Mouse (Mus musculus): ENCODE measurements around the gene Cd209g. TPM values are rescaled to one million over a fixed set of nuclear protein-coding genes. Genes with fewer than 3 reads are reported as not detected.
A peak's percentile ranks its signal among the peaks of the same experiment; 100 is the strongest.

Cd209g gene
- total RNA-seq, 1 experiment: 0.18 TPM

- no peak overlapping the region for H3K9ac ChIP-seq (ENCODE audit: insufficient read depth, low read depth, low read length, poor library complexity, severe bottlenecking)
- no peaks in the 10 kb centered on the region for H3K36me3 ChIP-seq (ENCODE audit: control insufficient read depth, insufficient read depth, low read length, poor library complexity, severe bottlenecking)
- H3K27ac ChIP-seq (ENCODE audit: insufficient read depth, low read depth, low read length, poor library complexity, severe bottlenecking): no peak overlapping the region
- H3K4me3 ChIP-seq (ENCODE audit: insufficient read depth in 1 of 2, low read depth in 1 of 2, low read length in 2 of 2, poor library complexity in 1 of 2, severe bottlenecking in 1 of 2): no peak overlapping the region
- no peaks in the 10 kb centered on the region; a peak in 1 of 4 replicates for H3K4me1 ChIP-seq (ENCODE audit: control insufficient read depth in 2 of 2, insufficient read depth in 2 of 2, low read length in 2 of 2, poor library complexity in 1 of 2)
- H3K9me3 ChIP-seq (ENCODE audit: control insufficient read depth, insufficient read depth, low read depth, low read length): no peaks in the 10 kb centered on the region
- TF ChIP-seq ZC3H11A (IDR thresholded peaks at IDR 0.05; ENCODE audit: borderline replicate concordance, low read depth, low read length): no peak
- TF ChIP-seq ZNF384 (IDR thresholded peaks at IDR 0.05; ENCODE audit: low read depth, low read length): 0 out of 2 replicates have a peak, but pooled peaks have one; percentile 54
- TF ChIP-seq HCFC1 (IDR thresholded peaks at IDR 0.05; ENCODE audit: borderline replicate concordance, insufficient read depth, low read length): no peak
- no peak for DNase-seq (ENCODE audit: low read depth, low spot score)
- in situ Hi-C loops (cut with MboI; ENCODE audit: low sequenced_read_pairs in 2 of 2, unreplicated experiment in 2 of 2): no loop called here
Observed at GRCm38 (mm10) chr8:4141721-4142120, 7.8 kb downstream of the Cd209g start.

DNA sequence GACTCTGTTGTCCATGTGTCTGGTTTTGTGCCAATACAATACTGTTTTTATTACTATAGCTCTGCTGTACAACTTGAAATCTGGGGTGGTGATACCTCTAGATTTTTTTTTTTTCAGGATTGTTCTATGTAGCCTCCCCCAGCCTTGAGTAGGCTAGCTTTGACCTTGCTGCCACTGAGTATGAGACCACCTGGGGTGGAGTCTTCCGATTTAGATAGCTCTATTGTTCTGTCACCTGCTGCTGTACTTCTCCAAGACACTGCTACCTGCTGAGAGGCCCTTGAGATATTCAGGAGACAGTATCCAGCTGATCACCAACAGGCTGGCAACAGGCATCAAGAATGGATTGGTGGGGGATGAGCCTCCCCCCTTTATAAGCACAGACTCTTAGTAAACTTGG lies 13.4 kb downstream of the Cd209g start:
- Histone ChIP-seq H3K27ac (ENCODE audit: insufficient read depth, low read depth, low read length, poor library complexity, severe bottlenecking) (no peak overlapping the region), H3K4me3 (ENCODE audit: insufficient read depth in 1 of 2, low read depth in 1 of 2, low read length in 2 of 2, poor library complexity in 1 of 2, severe bottlenecking in 1 of 2) (no peak overlapping the region), H3K4me1 (ENCODE audit: control insufficient read depth in 2 of 2, insufficient read depth in 2 of 2, low read length in 2 of 2, poor library complexity in 1 of 2) (peaks cover 0 to 3% of the 10 kb centered on the region in 2 experiments; a peak in 2 of 4 replicates), H3K9ac (ENCODE audit: insufficient read depth, low read depth, low read length, poor library complexity, severe bottlenecking) (no peak overlapping the region), H3K9me3 (ENCODE audit: control insufficient read depth, insufficient read depth, low read depth, low read length) (no peaks in the 10 kb centered on the region; the same call in 1 of the 2 replicates), H3K36me3 (ENCODE audit: control insufficient read depth, insufficient read depth, low read length, poor library complexity, severe bottlenecking) (no peaks in the 10 kb centered on the region)
- in situ Hi-C loops (cut with MboI; ENCODE audit: low sequenced_read_pairs in 2 of 2, unreplicated experiment in 2 of 2): no loop called here
- TF ChIP-seq MAFK (IDR thresholded peaks at IDR 0.05; ENCODE audit: insufficient read depth, low read depth, low read length): no peak
- TF ChIP-seq ZC3H11A (IDR thresholded peaks at IDR 0.05; ENCODE audit: borderline replicate concordance, low read depth, low read length): no peak
- TF ChIP-seq HCFC1 (IDR thresholded peaks at IDR 0.05; ENCODE audit: borderline replicate concordance, insufficient read depth, low read length): no peak
- TF ChIP-seq ZNF384 (IDR thresholded peaks at IDR 0.05; ENCODE audit: low read depth, low read length): peak; percentile 77; the same call in 1 of the 2 replicates
- no peak for TF ChIP-seq CHD2 (IDR thresholded peaks at IDR 0.05; ENCODE audit: low read depth, low read length)
- peak; percentile 56 for DNase-seq (ENCODE audit: low read depth, low spot score)

DNA sequence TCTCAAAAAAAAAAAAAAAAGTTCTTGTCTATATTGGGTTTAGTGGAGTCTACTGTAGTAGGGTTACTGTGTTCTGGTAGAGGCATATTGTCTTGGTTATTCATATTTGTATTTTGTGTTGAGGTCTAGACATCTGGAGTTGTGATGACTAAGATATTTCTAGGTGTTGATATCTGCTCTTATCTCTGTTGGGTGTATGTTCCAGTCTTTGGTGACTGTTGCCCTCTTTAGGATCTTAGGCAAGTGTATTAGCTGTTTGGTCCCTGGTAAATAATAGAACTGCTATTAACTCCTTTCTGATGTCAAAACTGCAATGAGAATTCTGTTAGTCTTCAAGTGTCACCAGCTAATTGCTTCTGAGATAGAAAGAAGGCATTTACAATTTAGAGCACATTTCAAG lies 21.0 kb downstream of the Cd209g start:
- no peak for DNase-seq (ENCODE audit: low read depth, low spot score)
- Histone ChIP-seq H3K36me3 (ENCODE audit: control insufficient read depth, insufficient read depth, low read length, poor library complexity, severe bottlenecking) (no peaks in the 10 kb centered on the region), H3K4me3 (ENCODE audit: insufficient read depth in 1 of 2, low read depth in 1 of 2, low read length in 2 of 2, poor library complexity in 1 of 2, severe bottlenecking in 1 of 2) (no peak overlapping the region), H3K9ac (ENCODE audit: insufficient read depth, low read depth, low read length, poor library complexity, severe bottlenecking) (no peak overlapping the region), H3K27ac (ENCODE audit: insufficient read depth, low read depth, low read length, poor library complexity, severe bottlenecking) (no peak overlapping the region), H3K9me3 (ENCODE audit: control insufficient read depth, insufficient read depth, low read depth, low read length) (no peaks in the 10 kb centered on the region; the same call in 1 of the 2 replicates), H3K4me1 (ENCODE audit: control insufficient read depth in 2 of 2, insufficient read depth in 2 of 2, low read length in 2 of 2, poor library complexity in 1 of 2) (no peaks in the 10 kb centered on the region)
- in situ Hi-C loops (cut with MboI; ENCODE audit: low sequenced_read_pairs in 2 of 2, unreplicated experiment in 2 of 2): no loop called here
- TF ChIP-seq HCFC1 (IDR thresholded peaks at IDR 0.05; ENCODE audit: borderline replicate concordance, insufficient read depth, low read length) (no peak), ZC3H11A (IDR thresholded peaks at IDR 0.05; ENCODE audit: borderline replicate concordance, low read depth, low read length) (no peak), MAFK (IDR thresholded peaks at IDR 0.05; ENCODE audit: insufficient read depth, low read depth, low read length) (no peak), CHD2 (IDR thresholded peaks at IDR 0.05; ENCODE audit: low read depth, low read length) (no peak), ZNF384 (IDR thresholded peaks at IDR 0.05; ENCODE audit: low read depth, low read length) (no peak)

GRCm38 (mm10) chr8:4162786-4163185 lies 28.9 kb downstream of the Cd209g start:
- H3K36me3 ChIP-seq (ENCODE audit: control insufficient read depth, insufficient read depth, low read length, poor library complexity, severe bottlenecking): no peaks in the 10 kb centered on the region

More at GRCm38 (mm10) chr8:4162786-4163185, 28.9 kb downstream of the Cd209g start:
- Histone ChIP-seq H3K9ac (ENCODE audit: insufficient read depth, low read depth, low read length, poor library complexity, severe bottlenecking) (no peak overlapping the region), H3K4me1 (ENCODE audit: control insufficient read depth in 2 of 2, insufficient read depth in 2 of 2, low read length in 2 of 2, poor library complexity in 1 of 2) (peaks cover 2 to 3% of the 10 kb centered on the region in 2 experiments; a peak in 1 of 4 replicates), H3K9me3 (ENCODE audit: control insufficient read depth, insufficient read depth, low read depth, low read length) (no peaks in the 10 kb centered on the region), H3K4me3 (ENCODE audit: insufficient read depth in 1 of 2, low read depth in 1 of 2, low read length in 2 of 2, poor library complexity in 1 of 2, severe bottlenecking in 1 of 2) (no peak overlapping the region), H3K27ac (ENCODE audit: insufficient read depth, low read depth, low read length, poor library complexity, severe bottlenecking) (no peak overlapping the region)
- DNase-seq (ENCODE audit: low read depth, low spot score): no peak
- in situ Hi-C loops (cut with MboI; ENCODE audit: low sequenced_read_pairs in 2 of 2, unreplicated experiment in 2 of 2): no loop called here
- no peak for TF ChIP-seq CHD2 (IDR thresholded peaks at IDR 0.05; ENCODE audit: low read depth, low read length)
- TF ChIP-seq MAFK (IDR thresholded peaks at IDR 0.05; ENCODE audit: insufficient read depth, low read depth, low read length): no peak
- TF ChIP-seq ZNF384 (IDR thresholded peaks at IDR 0.05; ENCODE audit: low read depth, low read length): no peak
- no peak for TF ChIP-seq ZC3H11A (IDR thresholded peaks at IDR 0.05; ENCODE audit: borderline replicate concordance, low read depth, low read length)
